Mouse (Mus musculus) left cerebral cortex, adult 8-10 months (tissue): Measurements from ENCODE around the gene Hilpda. TPM values are rescaled to one million over a fixed set of nuclear protein-coding genes. Genes with fewer than 3 reads are reported as not detected.

Experiments
- DNase-seq, 2 experiments: peaks; one replicate each; pipeline ENCODE4 v3.0.0; 2022; ENCODE audit warnings: low spot score in 2 of 2
- total RNA-seq, 4 experiments: library from RNA; stranded (reverse); gene quantifications; 2 replicates each; pipeline ENCODE4 v1.2.4; 2022

Hilpda gene
- 1 to 10 TPM; 5.2 to 8.6 (median 6.1) TPM for total RNA-seq

GRCm38 (mm10) chr6:29272312-29273072, at the start of gene Hilpda:
Gene Hilpda (plus strand): TSS chr6:29272488.
- peak; percentile 76 to 87 for DNase-seq

- no peak for DNase-seq
Measured at GRCm38 (mm10) chr6:29229265-29229913, 42.9 kb upstream of the Hilpda start.

GRCm38 (mm10) chr6:29230386-29230785, 41.9 kb upstream of the Hilpda start:
- DNase-seq, result no peak

- no peak for DNase-seq
Measured at GRCm38 (mm10) chr6:29231799-29232198, 40.5 kb upstream of the Hilpda start.

GRCm38 (mm10) chr6:29232321-29232720, 40.0 kb upstream of the Hilpda start:
- no peak for DNase-seq

GRCm38 (mm10) chr6:29233710-29234109, 38.6 kb upstream of the Hilpda start:
- DNase-seq, result no peak

- no peak for DNase-seq
Measured at GRCm38 (mm10) chr6:29234272-29234671, 38.0 kb upstream of the Hilpda start.

GRCm38 (mm10) chr6:29240806-29241205, 31.5 kb upstream of the Hilpda start:
- DNase-seq, result no peak

GRCm38 (mm10) chr6:29241697-29242096, 30.6 kb upstream of the Hilpda start:
- no peak for DNase-seq

- no peak for DNase-seq
Measured at GRCm38 (mm10) chr6:29242265-29242664, 30.0 kb upstream of the Hilpda start.

GRCm38 (mm10) chr6:29245272-29246120, 26.8 kb upstream of the Hilpda start:
- no peak for DNase-seq

GRCm38 (mm10) chr6:29246183-29246582, 26.1 kb upstream of the Hilpda start:
- no peak for DNase-seq

- DNase-seq, result no peak
Measured at GRCm38 (mm10) chr6:29246585-29246984, 25.7 kb upstream of the Hilpda start.

GRCm38 (mm10) chr6:29247072-29247471, 25.2 kb upstream of the Hilpda start:
- DNase-seq, result no peak

GRCm38 (mm10) chr6:29259418-29259817, 12.9 kb upstream of the Hilpda start:
- DNase-seq, result no peak

- no peak for DNase-seq
Measured at GRCm38 (mm10) chr6:29261831-29262230, 10.5 kb upstream of the Hilpda start.

- peak in 1 of 2 experiments; percentile 47 for DNase-seq
Measured at GRCm38 (mm10) chr6:29263650-29264455, 8.4 kb upstream of the Hilpda start.

GRCm38 (mm10) chr6:29264456-29264781, 7.9 kb upstream of the Hilpda start:
- no peak for DNase-seq

- DNase-seq, result no peak
Measured at GRCm38 (mm10) chr6:29266936-29267335, 5.4 kb upstream of the Hilpda start.

GRCm38 (mm10) chr6:29269006-29269668, 3.2 kb upstream of the Hilpda start:
- DNase-seq, result no peak

- no peak for DNase-seq
Measured at GRCm38 (mm10) chr6:29270961-29271360, 1.3 kb upstream of the Hilpda start.
